Mouse (Mus musculus) limb, embryonic 11.5 days (tissue): Measurements from ENCODE around the gene Smap1. TPM values are rescaled to one million over a fixed set of nuclear protein-coding genes. Genes with fewer than 3 reads are reported as not detected.

Experiments
- ATAC-seq: fragments of 200-750 bp; cut with Nextera tagmentation; 2 replicates; pipeline ENCODE4 v1.8.0; 2017; ENCODE audit warnings: low read depth; ENCODE audit not compliant: insufficient number of reproducible peaks, low FRiP score, low TSS enrichment
- DNase-seq: peaks from one replicate; pipeline ENCODE4 v3.0.0-alpha.2; 2015; ENCODE audit warnings: low spot score
- H3K27ac ChIP-seq: fragments of 300-500 bp; sonication (generic); replicated peaks from 2 replicates; pipeline ENCODE4 v1.5.1; 2014; ENCODE audit warnings: low read depth, mild to moderate bottlenecking, low read length
- H3K27me3 ChIP-seq: fragments of 300-500 bp; sonication (generic); 2 replicates; pipeline ENCODE4 v1.6.1; 2014; ENCODE audit warnings: mild to moderate bottlenecking, low read length, mixed read lengths; ENCODE audit not compliant: control insufficient read depth, insufficient read depth
- H3K36me3 ChIP-seq: fragments of 300-500 bp; sonication (generic); 2 replicates; pipeline ENCODE4 v1.6.1; 2014; ENCODE audit warnings: mild to moderate bottlenecking, low read length, moderate library complexity, mixed read lengths; ENCODE audit not compliant: control insufficient read depth, insufficient read depth
- H3K4me1 ChIP-seq: fragments of 300-500 bp; sonication (generic); 2 replicates; pipeline ENCODE4 v1.6.1; 2014; ENCODE audit warnings: low read length, mixed read lengths; ENCODE audit not compliant: control insufficient read depth, insufficient read depth
- H3K4me2 ChIP-seq: fragments of 300-500 bp; sonication (generic); 2 replicates; pipeline ENCODE4 v1.6.1; 2014; ENCODE audit warnings: low read depth, mild to moderate bottlenecking, moderate library complexity; ENCODE audit not compliant: severe bottlenecking
- H3K4me3 ChIP-seq: fragments of 300-500 bp; sonication (generic); 2 replicates; pipeline ENCODE4 v1.5.1; 2014; ENCODE audit warnings: low read depth, low read length
- H3K9ac ChIP-seq: fragments of 300-500 bp; sonication (generic); 2 replicates; pipeline ENCODE4 v1.6.1; 2014; ENCODE audit warnings: mild to moderate bottlenecking, low read length
- H3K9me3 ChIP-seq: fragments of 300-500 bp; sonication (generic); 2 replicates; pipeline ENCODE4 v1.6.1; 2016; ENCODE audit warnings: low read length; ENCODE audit not compliant: control insufficient read depth
- WGBS: fragments of 180-500 bp; shearing (Covaris S2); extraction: QIAGEN DNeasy Blood & Tissue Kit; methylation state at CpG from one replicate; pipeline ENCODE4 v1.1.7; 2014; 5-methylcytosine and 5-hydroxymethylcytosine counted together
- polyA plus RNA-seq: library from polyadenylated mRNA; unstranded; fragments of >200 nt; fragmentation: Nextera tagmentation; extraction: Ambion mirVana; gene quantifications from 2 replicates; pipeline ENCODE4 v1.2.1, GENCODE M21; 2014

Gene Smap1
- polyA plus RNA-seq, 1 experiment from 2014 or later = 46.7 TPM

- Histone ChIP-seq H3K36me3 (no peaks in the 10 kb centered on the region), H3K4me1 (no peaks in the 10 kb centered on the region), H3K9ac (no peak overlapping the region), H3K4me3 (no peak overlapping the region), H3K27me3 (no peaks in the 10 kb centered on the region), H3K9me3 (no peaks in the 10 kb centered on the region), H3K27ac (no peak overlapping the region), H3K4me2 (no peak overlapping the region)
- 89% methylated on average over 3 of the region's 3 CpGs for WGBS
- ATAC-seq (no peak), DNase-seq (no peak)
Measured at GRCm38 (mm10) chr1:23903340-23903739, 18.8 kb downstream of the Smap1 start.

GRCm38 (mm10) chr1:23902736-23903135, 19.4 kb downstream of the Smap1 start:
- no peaks in the 10 kb centered on the region for H3K9me3 ChIP-seq
- H3K4me2 ChIP-seq = no peak overlapping the region
- ATAC-seq (no peak), DNase-seq (no peak)
- H3K27me3 ChIP-seq = no peaks in the 10 kb centered on the region
- 93% methylated on average over 2 of the region's 2 CpGs for WGBS
- H3K27ac ChIP-seq = no peak overlapping the region
- no peaks in the 10 kb centered on the region for H3K36me3 ChIP-seq
- no peaks in the 10 kb centered on the region for H3K4me1 ChIP-seq
- H3K9ac ChIP-seq = no peak overlapping the region
- H3K4me3 ChIP-seq = no peak overlapping the region

- no peak for DNase-seq
- no peak for ATAC-seq
Measured at GRCm38 (mm10) chr1:23899647-23900020, 22.5 kb downstream of the Smap1 start.

GRCm38 (mm10) chr1:23899020-23899646, 23.0 kb downstream of the Smap1 start:
- WGBS = 80% methylated on average over 3 of the region's 3 CpGs
- ATAC-seq = no peak

More at GRCm38 (mm10) chr1:23899647-23900020, 22.5 kb downstream of the Smap1 start:
- no peak overlapping the region for H3K4me3 ChIP-seq
- H3K27me3 ChIP-seq = no peaks in the 10 kb centered on the region
- no peak overlapping the region for H3K9ac ChIP-seq
- no peak overlapping the region for H3K27ac ChIP-seq
- no peaks in the 10 kb centered on the region for H3K9me3 ChIP-seq
- no peaks in the 10 kb centered on the region for H3K4me1 ChIP-seq
- H3K4me2 ChIP-seq = no peak overlapping the region
- WGBS = 91% methylated on average over 5 of the region's 5 CpGs
- no peaks in the 10 kb centered on the region for H3K36me3 ChIP-seq

GRCm38 (mm10) chr1:23892072-23892471, 30.0 kb downstream of the Smap1 start:
- Histone ChIP-seq H3K4me3 (no peak overlapping the region), H3K4me1 (no peaks in the 10 kb centered on the region), H3K9me3 (no peaks in the 10 kb centered on the region), H3K4me2 (no peak overlapping the region), H3K27me3 (no peaks in the 10 kb centered on the region), H3K27ac (no peak overlapping the region), H3K36me3 (no peaks in the 10 kb centered on the region), H3K9ac (no peak overlapping the region)
- no peak for DNase-seq
- no peak for ATAC-seq
- 45% methylated on average over 1 of the region's 1 CpGs for WGBS

More at GRCm38 (mm10) chr1:23899020-23899646, 23.0 kb downstream of the Smap1 start:
- Histone ChIP-seq H3K4me2 (no peak overlapping the region), H3K9me3 (no peaks in the 10 kb centered on the region), H3K4me3 (no peak overlapping the region), H3K36me3 (no peaks in the 10 kb centered on the region), H3K27ac (no peak overlapping the region), H3K4me1 (no peaks in the 10 kb centered on the region), H3K9ac (no peak overlapping the region), H3K27me3 (no peaks in the 10 kb centered on the region)
- DNase-seq = no peak

GRCm38 (mm10) chr1:23884914-23885313, 37.2 kb downstream of the Smap1 start:
- DNase-seq = no peak
- Histone ChIP-seq H3K27ac (no peak overlapping the region), H3K9ac (no peak overlapping the region), H3K4me1 (no peaks in the 10 kb centered on the region), H3K4me3 (no peak overlapping the region), H3K4me2 (no peak overlapping the region), H3K9me3 (no peaks in the 10 kb centered on the region), H3K36me3 (no peaks in the 10 kb centered on the region), H3K27me3 (no peaks in the 10 kb centered on the region)
- 97% methylated on average over 7 of the region's 7 CpGs for WGBS
- ATAC-seq = no peak

DNA sequence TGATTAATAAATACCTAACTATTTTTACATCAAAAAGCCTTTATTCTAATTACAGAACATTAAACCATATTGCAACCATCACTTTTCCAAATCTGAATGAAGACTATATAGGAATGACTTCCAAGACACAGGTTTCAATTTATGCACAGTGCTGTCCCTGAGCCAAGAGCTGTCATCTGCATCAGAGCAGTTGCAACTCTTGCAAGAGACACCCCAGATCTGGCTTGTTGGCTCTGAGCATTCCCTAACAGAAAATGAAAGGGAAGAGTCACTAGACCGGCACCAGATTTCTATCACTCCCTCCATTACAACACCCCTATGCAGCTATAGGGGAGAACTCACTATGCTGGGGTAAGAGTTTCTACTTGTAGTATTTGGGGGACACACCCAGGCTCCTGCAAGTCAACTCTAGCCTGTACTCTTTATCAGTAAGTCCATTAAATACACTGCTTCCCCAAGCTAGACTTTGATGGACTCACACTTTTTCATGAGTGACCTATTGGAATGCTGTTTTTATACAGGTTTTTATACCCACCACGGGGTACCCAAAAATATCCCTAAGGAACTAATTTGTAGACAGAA, 37.9 kb downstream of the Smap1 start:
- Histone ChIP-seq H3K4me3 (no peak overlapping the region), H3K9ac (no peak overlapping the region), H3K4me1 (no peaks in the 10 kb centered on the region), H3K9me3 (no peaks in the 10 kb centered on the region), H3K36me3 (no peaks in the 10 kb centered on the region), H3K4me2 (no peak overlapping the region), H3K27me3 (no peaks in the 10 kb centered on the region), H3K27ac (no peak overlapping the region)
- ATAC-seq (no peak), DNase-seq (no peak)
- WGBS = 93% methylated on average over 2 of the region's 2 CpGs

DNA sequence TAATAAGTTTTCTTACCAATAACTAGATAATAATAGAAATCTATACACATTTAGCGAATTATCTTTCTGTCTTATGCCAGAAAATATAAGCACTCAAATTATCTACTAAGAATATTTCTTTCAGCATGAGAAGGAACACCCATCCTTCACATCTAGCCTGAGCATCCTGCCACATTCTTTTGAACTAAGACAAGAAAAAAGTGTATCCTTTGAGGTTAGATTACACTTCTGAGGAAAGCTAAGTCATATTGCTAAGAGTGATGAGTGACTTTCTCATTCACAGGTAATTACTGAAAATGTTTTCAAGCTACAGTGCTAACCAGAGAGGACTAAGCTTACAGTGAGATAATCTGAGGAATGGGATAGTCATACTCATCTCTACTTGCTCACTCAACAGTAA, 39.4 kb downstream of the Smap1 start:
- no peak for ATAC-seq
- WGBS = 94% methylated on average over 1 of the region's 1 CpGs
- Histone ChIP-seq H3K36me3 (no peaks in the 10 kb centered on the region), H3K4me3 (no peak overlapping the region), H3K9ac (no peak overlapping the region), H3K4me2 (no peak overlapping the region), H3K27ac (no peak overlapping the region), H3K27me3 (no peaks in the 10 kb centered on the region), H3K9me3 (no peaks in the 10 kb centered on the region), H3K4me1 (no peaks in the 10 kb centered on the region)
- no peak for DNase-seq

GRCm38 (mm10) chr1:23872194-23872593, 49.9 kb downstream of the Smap1 start:
- Histone ChIP-seq H3K4me2 (no peak overlapping the region), H3K9ac (no peak overlapping the region), H3K4me1 (no peaks in the 10 kb centered on the region), H3K27me3 (no peaks in the 10 kb centered on the region), H3K9me3 (no peaks in the 10 kb centered on the region), H3K4me3 (no peak overlapping the region), H3K36me3 (peaks cover 2% of the 10 kb centered on the region; the same call in 1 of the 2 replicates), H3K27ac (no peak overlapping the region)
- DNase-seq (no peak), ATAC-seq (no peak)
- WGBS = 100% methylated on average over 1 of the region's 1 CpGs
